Mouse (Mus musculus) frontal cortex, adult (tissue): ENCODE data around the gene Psmb2.

Experiments used
- ATAC-seq: cut with Nextera tagmentation; 2 replicates; pipeline ENCODE4 v1.9.2; 2017; ENCODE audit warnings: mild to moderate bottlenecking, moderate library complexity, mixed read lengths; ENCODE audit not compliant: low TSS enrichment

Psmb2 gene

DNA sequence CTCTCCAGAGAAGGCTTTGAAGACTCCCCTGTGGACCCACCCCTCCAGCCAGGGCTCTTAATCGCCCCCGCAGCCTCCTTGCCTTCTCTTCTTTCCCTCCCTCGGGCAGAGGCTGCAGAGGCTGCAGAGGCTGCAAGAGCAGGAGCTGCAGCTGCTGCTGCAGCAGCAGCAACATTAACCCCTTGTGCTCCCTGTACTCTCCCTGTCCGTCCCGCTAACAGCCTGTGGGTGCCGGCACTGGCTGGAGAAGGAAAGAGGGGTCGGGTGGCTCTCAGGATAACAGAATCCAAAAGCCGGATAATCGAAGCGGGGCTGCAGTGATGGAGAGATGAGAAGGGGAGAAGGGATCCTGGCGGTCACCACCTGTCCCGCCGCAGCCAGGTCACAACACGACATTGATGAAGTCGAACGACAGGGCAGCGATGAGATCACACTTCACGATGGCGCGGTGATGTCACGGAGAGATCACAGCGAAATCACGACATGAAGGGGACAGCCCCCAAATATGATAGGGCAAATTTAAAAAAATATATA is 75.2 kb downstream of the Psmb2 start:
- no peak for ATAC-seq

DNA sequence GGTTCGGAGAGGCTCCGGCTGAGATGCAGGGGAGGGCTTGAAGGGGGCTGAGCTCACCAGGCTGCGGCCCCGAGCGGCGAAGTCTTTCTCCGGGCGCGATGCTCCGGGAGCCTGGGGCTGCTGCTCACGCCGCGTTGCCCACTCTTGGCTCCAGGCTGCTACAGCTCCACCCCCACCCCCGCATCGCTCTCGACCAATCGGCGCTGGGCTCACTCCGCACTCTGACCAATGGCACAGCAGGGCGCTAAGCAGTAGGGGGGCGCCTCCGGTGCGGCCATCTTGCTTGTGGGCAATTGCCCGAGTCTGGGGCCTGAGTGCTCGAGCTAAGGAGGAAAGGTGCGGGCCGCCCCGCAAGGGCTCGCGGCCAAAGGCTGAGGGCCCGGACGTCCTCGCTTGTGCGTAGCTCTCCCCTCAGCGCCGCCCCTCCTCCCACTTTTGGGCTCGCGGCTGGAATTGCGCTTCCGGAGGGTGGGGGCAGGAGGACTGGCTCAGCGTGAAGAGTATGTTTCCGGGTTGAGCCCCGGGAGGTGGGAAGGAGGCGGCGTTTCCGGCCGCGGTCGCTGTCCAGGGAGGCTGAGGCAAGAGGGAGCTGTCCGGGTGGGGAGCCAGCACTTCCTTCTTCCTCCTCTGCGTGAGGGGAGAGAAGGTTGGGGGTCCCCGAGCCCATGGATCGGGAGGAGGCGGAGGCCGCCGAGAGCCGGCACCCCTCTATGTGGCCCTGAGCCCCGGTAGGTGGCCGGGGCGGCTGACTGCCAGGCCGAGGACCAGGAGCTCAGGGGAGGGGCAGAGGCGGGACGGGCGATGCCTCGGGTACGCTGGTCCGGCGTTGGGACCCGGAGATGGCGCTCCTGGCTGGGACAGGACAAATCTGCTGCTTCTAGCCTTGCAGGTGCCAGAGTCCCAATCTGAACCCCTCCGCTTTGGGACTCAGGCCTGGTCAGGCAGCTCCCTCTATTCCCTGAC is 76.1 kb downstream of the Psmb2 start, which contains the start of the genes Ncdn and AU040320:
Gene Ncdn, minus strand, starts transcription at position 171 of the 963 bp plus-strand sequence.
Gene AU040320, plus strand, starts transcription at position 277 of the 963 bp plus-strand sequence.
- ATAC-seq, result peak; percentile 81

DNA sequence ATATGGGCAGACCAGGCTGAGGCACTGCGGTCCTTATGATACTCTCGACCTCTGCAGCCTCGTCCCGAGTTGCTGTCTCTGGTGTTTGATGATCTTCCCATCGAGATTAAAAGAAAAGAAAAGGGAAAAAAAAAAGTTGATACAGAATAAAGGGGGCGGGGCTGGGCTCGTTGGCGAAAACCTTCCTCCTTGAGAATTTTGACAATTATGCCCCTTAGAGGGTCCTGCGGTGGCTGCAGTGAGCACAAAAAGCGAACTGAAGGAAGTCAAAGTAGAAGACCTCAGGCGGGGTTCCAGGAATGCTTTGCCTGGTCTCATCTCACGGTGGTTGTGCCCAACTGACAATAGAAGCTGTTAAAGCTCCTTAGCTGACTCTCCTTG is 76.8 kb downstream of the Psmb2 start:
- no peak for ATAC-seq

DNA sequence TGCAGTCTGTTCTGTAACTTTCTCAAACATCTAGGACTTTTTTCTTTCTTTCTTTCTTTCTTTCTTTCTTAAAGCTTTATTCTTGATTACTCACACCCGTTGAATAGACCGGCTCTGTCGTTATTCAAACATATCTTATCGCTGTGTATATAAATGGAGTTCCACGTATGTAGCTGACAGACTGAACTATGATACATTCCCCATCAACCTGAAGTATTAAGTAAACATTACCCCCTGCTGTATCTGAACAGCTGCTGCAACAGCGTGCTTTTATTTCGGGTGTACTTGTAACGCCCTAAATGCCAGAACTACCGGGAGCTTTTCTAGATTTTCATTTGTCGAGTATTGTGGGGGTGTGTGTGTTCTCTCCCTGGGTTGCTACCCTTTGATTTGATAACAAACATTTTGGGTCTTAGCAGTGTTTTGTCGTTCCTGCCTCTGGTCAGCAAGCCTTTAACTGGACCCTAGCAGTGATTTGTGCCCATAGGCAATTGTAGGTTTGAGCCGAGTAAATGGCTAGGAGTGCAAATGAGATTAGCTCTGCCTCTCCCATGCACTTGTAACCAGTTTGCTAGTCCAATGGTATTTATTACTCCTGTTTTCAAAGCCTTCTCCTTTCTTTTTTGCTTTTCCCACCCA is 77.4 kb downstream of the Psmb2 start:
- ATAC-seq, result no peak

DNA sequence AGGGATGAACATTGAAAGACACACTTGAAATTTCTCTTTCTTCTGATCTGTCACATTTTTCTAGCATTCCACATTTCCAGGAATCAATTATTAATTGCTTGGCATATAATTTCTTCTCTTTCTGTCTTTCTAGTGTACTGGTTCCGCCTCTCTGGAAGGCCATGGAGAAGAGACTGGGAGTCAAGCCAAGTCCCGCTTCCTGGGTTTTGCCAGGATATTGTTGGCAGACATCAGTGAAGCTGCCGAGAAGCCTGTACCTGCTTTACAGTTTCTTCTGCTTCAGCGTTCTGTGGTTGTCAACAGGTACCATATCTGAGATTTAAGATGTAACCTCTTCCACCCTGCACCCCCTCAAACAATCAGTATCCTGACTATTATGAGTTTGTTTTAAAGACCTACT is 79.3 kb downstream of the Psmb2 start:
- no peak for ATAC-seq

DNA sequence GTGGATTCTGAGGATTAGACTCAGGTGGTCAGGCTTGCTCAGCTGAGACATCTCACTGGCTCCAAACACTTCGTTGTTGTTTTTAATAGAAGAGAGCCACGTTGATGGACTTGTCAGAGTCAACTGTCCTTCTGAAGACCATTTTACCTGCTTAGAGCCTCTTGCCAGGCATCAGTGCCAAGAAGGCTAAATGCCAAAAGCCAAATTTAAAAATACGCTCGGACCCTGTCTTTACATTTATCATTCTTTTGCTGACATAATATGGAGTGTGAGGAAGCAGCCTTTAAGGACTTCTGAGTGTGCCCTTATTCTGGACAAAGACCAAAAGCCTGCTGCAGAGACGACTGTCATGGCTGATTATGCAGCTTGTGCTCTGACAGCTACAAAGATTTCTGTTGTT is 80.9 kb downstream of the Psmb2 start:
- no peak for ATAC-seq
